22 mouse cellular contexts compared by ENCODE assay signal in the genomic region with DNA sequence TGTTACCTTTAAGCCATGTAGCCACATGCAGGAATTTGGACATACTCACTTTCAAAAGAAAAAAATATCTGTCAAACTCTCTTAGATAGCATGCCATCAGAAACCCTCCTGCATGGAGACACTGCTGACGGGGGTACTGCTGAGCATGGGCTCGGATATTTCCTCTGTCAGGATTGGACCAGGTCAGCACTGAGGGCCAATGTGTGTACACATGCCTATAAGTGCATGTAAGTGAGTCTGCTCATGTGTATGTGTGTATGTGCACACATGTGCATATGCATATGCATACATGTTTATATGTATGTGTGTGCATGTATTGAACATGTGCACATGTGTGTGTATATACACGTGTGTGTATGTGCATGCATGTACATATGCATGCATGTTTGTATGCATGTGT.
DNase-seq lines count a peak whose midpoint lies in the region; ATAC-seq and TF ChIP-seq lines count a peak whose summit lies in the region.
"Had no signal": no experiment of that assay in that cellular context is flagged by ENCODE, and none has a peak within 500 bp of the region (broad histone marks: within the 10 kb centered on the region; RNA-seq: fewer than 3 reads in every experiment).

No protein-coding gene starts in this region.

- no peak for TF ChIP-seq CTCF in intestine, postnatal 0 days (IDR thresholded peaks at IDR 0.05; ENCODE audit: low read depth)
- TF ChIP-seq CTCF in CH12.LX (conservative IDR thresholded peaks at IDR 0.05 in 1 of 2, IDR thresholded peaks at IDR 0.05 in 1 of 2; ENCODE audit: low read depth in 2 of 2, low read length in 2 of 2): no peak

- H3K9me3 ChIP-seq in heart, embryonic 12.5 days (replicated peaks): no peaks in the 10 kb centered on the region
- H3K9me3 ChIP-seq in intestine, embryonic 14.5 days (ENCODE audit: control insufficient read depth, low read length): no peaks in the 10 kb centered on the region
- no peaks in the 10 kb centered on the region for H3K9me3 ChIP-seq in intestine, postnatal 0 days (ENCODE audit: control insufficient read depth)
- peaks cover 3% of the 10 kb centered on the region for H3K9me3 ChIP-seq in CH12.LX (replicated peaks; ENCODE audit: low read length)
- H3K9me3 ChIP-seq: embryonic facial prominence, embryonic 10.5 days; embryonic facial prominence, embryonic 12.5 days; forebrain, embryonic 13.5 days had no signal

- no peak for TF ChIP-seq EP300 in CH12.LX (IDR thresholded peaks at IDR 0.05; ENCODE audit: low read length)

- H3K27ac ChIP-seq in heart, embryonic 12.5 days (ENCODE audit: poor library complexity, severe bottlenecking): no peak overlapping the region
- no peak overlapping the region for H3K27ac ChIP-seq in intestine, embryonic 14.5 days (ENCODE audit: low read depth)
- no peak overlapping the region for H3K27ac ChIP-seq in intestine, postnatal 0 days (ENCODE audit: low read depth, low read length)
- peak overlapping the region; percentile 8; the same call in 1 of the 2 replicates for H3K27ac ChIP-seq in CH12.LX (ENCODE audit: insufficient read depth, low read depth)
- H3K27ac ChIP-seq: embryonic facial prominence, embryonic 10.5 days; embryonic facial prominence, embryonic 12.5 days; forebrain, embryonic 13.5 days had no signal

- no peaks in the 10 kb centered on the region for H3K4me1 ChIP-seq in heart, embryonic 12.5 days (replicated peaks)
- no peaks in the 10 kb centered on the region for H3K4me1 ChIP-seq in intestine, embryonic 14.5 days (replicated peaks; ENCODE audit: control insufficient read depth, insufficient read depth, low read length)
- H3K4me1 ChIP-seq in intestine, postnatal 0 days (replicated peaks; ENCODE audit: control insufficient read depth, insufficient read depth, low read length): no peaks in the 10 kb centered on the region
- peaks cover 3 to 16% of the 10 kb centered on the region in 2 experiments; a peak in 3 of 4 replicates for H3K4me1 ChIP-seq in CH12.LX (ENCODE audit: control insufficient read depth in 1 of 2, insufficient read depth in 2 of 2)
- H3K4me1 ChIP-seq: embryonic facial prominence, embryonic 10.5 days; embryonic facial prominence, embryonic 12.5 days had no signal

- in situ Hi-C loops in CH12.LX (cut with MboI; ENCODE audit: low pct_ligation_motif_present, low pct_unique_long_range_greater_than_20kb, low sequenced_read_pairs): no loop called here

- no peak for TF ChIP-seq POLR2A in CH12.LX (IDR thresholded peaks at IDR 0.05; ENCODE audit: low read depth, low read length)

- peaks cover 22% of the 10 kb centered on the region; the same call in 1 of the 2 replicates for H3K36me3 ChIP-seq in heart, embryonic 12.5 days
- no peaks in the 10 kb centered on the region for H3K36me3 ChIP-seq in intestine, embryonic 14.5 days (ENCODE audit: control insufficient read depth, insufficient read depth, low read length)
- H3K36me3 ChIP-seq in intestine, postnatal 0 days (ENCODE audit: control insufficient read depth, insufficient read depth): no peaks in the 10 kb centered on the region
- no peaks in the 10 kb centered on the region for H3K36me3 ChIP-seq in CH12.LX (replicated peaks in 1 of 2; ENCODE audit: control insufficient read depth in 1 of 2, insufficient read depth in 1 of 2, low read length in 1 of 2)
- H3K36me3 ChIP-seq: embryonic facial prominence, embryonic 10.5 days; embryonic facial prominence, embryonic 12.5 days had no signal

- H3K4me3 ChIP-seq in heart, embryonic 12.5 days: no peak overlapping the region
- no peak overlapping the region for H3K4me3 ChIP-seq in intestine, embryonic 14.5 days (ENCODE audit: low read depth, low read length)
- H3K4me3 ChIP-seq in intestine, postnatal 0 days (ENCODE audit: low read depth, low read length): no peak overlapping the region
- H3K4me3 ChIP-seq in CH12.LX (replicated peaks in 1 of 3; ENCODE audit: low read depth in 2 of 3, low read length in 2 of 3, poor library complexity in 1 of 3): no peak overlapping the region
- H3K4me3 ChIP-seq: embryonic facial prominence, embryonic 10.5 days; embryonic facial prominence, embryonic 12.5 days; forebrain, embryonic 13.5 days had no signal

- H3K4me2 ChIP-seq in heart, embryonic 12.5 days: no peak overlapping the region
- no peak overlapping the region for H3K4me2 ChIP-seq in intestine, embryonic 14.5 days (ENCODE audit: low read length)
- no peak overlapping the region for H3K4me2 ChIP-seq in intestine, postnatal 0 days (replicated peaks; ENCODE audit: low read depth)
- no peak overlapping the region for H3K4me2 ChIP-seq in CH12.LX (ENCODE audit: insufficient read depth, low read depth, poor library complexity, severe bottlenecking)
- H3K4me2 ChIP-seq: embryonic facial prominence, embryonic 12.5 days; forebrain, embryonic 13.5 days had no signal

- H3K79me2 ChIP-seq in CH12.LX (replicated peaks; ENCODE audit: control insufficient read depth, extremely low read depth, insufficient read depth, poor library complexity, severe bottlenecking): no peaks in the 10 kb centered on the region

- H3K9ac ChIP-seq in heart, embryonic 12.5 days: no peak overlapping the region
- H3K9ac ChIP-seq in intestine, embryonic 14.5 days (ENCODE audit: low read length): no peak overlapping the region
- no peak overlapping the region for H3K9ac ChIP-seq in intestine, postnatal 0 days (ENCODE audit: low read depth, low read length)
- H3K9ac ChIP-seq in CH12.LX (ENCODE audit: insufficient read depth, low read depth): no peak overlapping the region
- H3K9ac ChIP-seq: embryonic facial prominence, embryonic 12.5 days; forebrain, embryonic 13.5 days had no signal

- WGBS in heart, embryonic 12.5 days: 61% methylated on average over 3 of the region's 3 CpGs
- WGBS in intestine, embryonic 14.5 days: 78% methylated on average over 3 of the region's 3 CpGs
- WGBS in intestine, postnatal 0 days: 78% methylated on average over 3 of the region's 3 CpGs

- peak; percentile 80 for DNase-seq in heart, adult 11 months
- DNase-seq in intestine, embryonic 14.5 days (ENCODE audit: low spot score): peak; percentile 35
- DNase-seq in CH12.LX (ENCODE audit: extremely low read depth): no peak
- DNase-seq in ovary, postnatal 36 days (ENCODE audit: low spot score): no peak
- DNase-seq: adrenal gland, adult 8-10 months; adrenal gland, postnatal 14 days; adrenal gland, postnatal 36 days; B cell, adult 2 months; cerebellum, adult 11-12 months; cerebellum, adult 2 months; cerebellum, adult 9-10 months; cerebellum, postnatal 10 days; cerebellum, postnatal 25 days had no signal

- no peaks in the 10 kb centered on the region for H3K27me3 ChIP-seq in heart, embryonic 12.5 days (replicated peaks)
- no peaks in the 10 kb centered on the region for H3K27me3 ChIP-seq in intestine, embryonic 14.5 days (replicated peaks; ENCODE audit: control insufficient read depth, insufficient read depth, low read length)
- H3K27me3 ChIP-seq in intestine, postnatal 0 days (replicated peaks; ENCODE audit: control insufficient read depth, insufficient read depth, low read length): no peaks in the 10 kb centered on the region
- peaks cover 2% of the 10 kb centered on the region for H3K27me3 ChIP-seq in CH12.LX (replicated peaks)
- H3K27me3 ChIP-seq: embryonic facial prominence, embryonic 12.5 days; forebrain, embryonic 13.5 days; Patski had no signal

- dilution Hi-C loops in CH12.LX (cut with MboI; ENCODE audit: extremely low pct_ligation_motif_present, extremely low pct_unique_long_range_greater_than_20kb, low sequenced_read_pairs): no loop called here

- ATAC-seq in heart, embryonic 12.5 days (ENCODE audit: insufficient number of reproducible peaks, low FRiP score): no peak
- ATAC-seq in intestine, embryonic 14.5 days (replicated peaks; ENCODE audit: low FRiP score, low TSS enrichment, low read depth): no peak
- ATAC-seq in intestine, postnatal 0 days: no peak
- ATAC-seq: activated CD4-positive, CD25-positive, alpha-beta regulatory T cell, adult 4 months; CD4-positive, CD25-positive, alpha-beta regulatory T cell, adult 4 months; forebrain, embryonic 13.5 days; forebrain, embryonic 16.5 days; Patski had no signal

- TF ChIP-seq RAD21 in CH12.LX (IDR thresholded peaks at IDR 0.05; ENCODE audit: low read depth, low read length): no peak

TF ChIP-seq in CH12.LX, 34 proteins besides CTCF, POLR2A, EP300 and RAD21:
- TF ChIP-seq GABPA (IDR thresholded peaks at IDR 0.05; ENCODE audit: insufficient replicate concordance, low read depth, low read length) (no peak), PAX5 (IDR thresholded peaks at IDR 0.05; ENCODE audit: low read length) (peak; percentile 33; the same call in 1 of the 2 replicates)

Comparison
In these comparisons a context has a peak if more than half of its experiments do, and no peak if none do; other contexts are left out.
1. DNase-seq: peak in heart, adult 11 months (single experiment) and intestine, embryonic 14.5 days (single experiment); none in CH12.LX (single experiment) and ovary, postnatal 36 days (single experiment).